ENCODE assay signal across 21 mouse cellular contexts in the genomic region with DNA sequence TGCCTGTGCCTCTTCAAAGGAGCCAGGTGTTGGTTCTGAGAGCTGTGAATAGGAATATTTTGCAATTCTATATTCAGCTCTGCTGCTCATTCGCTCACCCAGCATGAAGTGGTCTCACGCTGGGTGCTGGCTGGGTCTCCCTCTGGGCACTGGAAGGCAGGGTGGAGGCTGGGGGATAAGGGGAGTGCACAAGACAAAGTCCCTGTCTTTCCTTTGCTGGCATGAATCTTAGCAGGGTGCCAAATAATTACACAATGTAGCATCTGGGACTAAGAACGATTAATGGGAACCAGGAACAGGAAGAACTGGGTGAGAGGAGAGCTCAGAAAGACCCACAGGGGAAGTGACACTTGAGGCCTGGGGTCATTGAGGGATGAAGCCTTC. TPM values are rescaled to one million over a fixed set of nuclear protein-coding genes. Genes with fewer than 3 reads are reported as not detected.
A peak's percentile ranks its signal among the peaks of the same experiment; 100 is the strongest.
DNase-seq lines count a peak whose midpoint lies in the region; ATAC-seq and TF ChIP-seq lines count a peak whose summit lies in the region.
"Had no signal": no experiment of that assay in that cellular context is flagged by ENCODE, and none has a peak within 500 bp of the region (broad histone marks: within the 10 kb centered on the region; RNA-seq: fewer than 3 reads in every experiment).

No protein-coding gene starts in this region.

- no peak for TF ChIP-seq CTCF in gastrocnemius, adult 2 months (IDR thresholded peaks at IDR 0.05)
- TF ChIP-seq CTCF in lung, postnatal 0 days (IDR thresholded peaks at IDR 0.05): no peak
- no peak for TF ChIP-seq CTCF in cortical plate, adult 2 months (IDR thresholded peaks at IDR 0.05; ENCODE audit: extremely low read depth, insufficient read depth, low read length)
- TF ChIP-seq CTCF in small intestine, adult 2 months (IDR thresholded peaks at IDR 0.05; ENCODE audit: extremely low read depth, insufficient read length, insufficient replicate concordance, low read depth, low read length): no peak

- peak; percentile 5; the same call in 1 of the 2 replicates for ATAC-seq in lung, postnatal 0 days
- ATAC-seq: forebrain, embryonic 14.5 days; intestine, embryonic 15.5 days; liver, postnatal 0 days had no signal

- no peak for DNase-seq in gastrocnemius, adult 2 months
- no peak for DNase-seq in gastrocnemius, postnatal 25 days
- DNase-seq in lung, postnatal 0 days (ENCODE audit: low spot score): peak; percentile 55
- DNase-seq in lung, adult 18-20 months: no peak
- DNase-seq in urinary bladder, postnatal 14 days (ENCODE audit: low spot score): no peak
- DNase-seq: adrenal gland, postnatal 14 days; gastrocnemius, postnatal 36 days; kidney, postnatal 25 days; liver, postnatal 0 days; right cerebral cortex, postnatal 25 days had no signal

- peak overlapping the region; percentile 96 for H3K27ac ChIP-seq in gastrocnemius, adult 2 months
- H3K27ac ChIP-seq in lung, postnatal 0 days (ENCODE audit: low read length): peak overlapping the region; percentile 69; the same call in 1 of the 2 replicates
- peak overlapping the region; percentile 10; the same call in 1 of the 2 replicates for H3K27ac ChIP-seq in cortical plate, adult 2 months (ENCODE audit: insufficient read depth, low read length)
- peak overlapping the region; percentile 2; the same call in 1 of the 2 replicates for H3K27ac ChIP-seq in small intestine, adult 2 months (ENCODE audit: insufficient read depth, low read depth, low read length)
- H3K27ac ChIP-seq: heart, embryonic 15.5 days; intestine, embryonic 15.5 days; limb, embryonic 12.5 days had no signal

- no peak for TF ChIP-seq POLR2A in cortical plate, adult 2 months (IDR thresholded peaks at IDR 0.05; ENCODE audit: extremely low read depth, insufficient read depth, low read length)
- no peak for TF ChIP-seq POLR2A in small intestine, adult 2 months (IDR thresholded peaks at IDR 0.05; ENCODE audit: low read depth, low read length)

- peaks cover 12% of the 10 kb centered on the region; the same call in 1 of the 2 replicates for H3K4me1 ChIP-seq in lung, postnatal 0 days (ENCODE audit: insufficient read depth, low read depth, low read length)
- peaks cover 7% of the 10 kb centered on the region for H3K4me1 ChIP-seq in cortical plate, adult 2 months (ENCODE audit: control insufficient read depth, insufficient read depth, low read length)
- peaks cover 12% of the 10 kb centered on the region for H3K4me1 ChIP-seq in small intestine, adult 2 months (ENCODE audit: control insufficient read depth, insufficient read depth, insufficient read length, low read length)

- intact Hi-C loops in gastrocnemius, adult 2 months (cut with DNase I): no loop called here

- TF ChIP-seq EP300 in lung, postnatal 0 days (IDR thresholded peaks at IDR 0.05): no peak

- H3K4me3 ChIP-seq in gastrocnemius, adult 2 months: no peak overlapping the region
- H3K4me3 ChIP-seq in lung, postnatal 0 days (ENCODE audit: low read depth, low read length): no peak overlapping the region
- no peak overlapping the region for H3K4me3 ChIP-seq in cortical plate, adult 2 months (ENCODE audit: insufficient read depth, low read length)
- no peak overlapping the region for H3K4me3 ChIP-seq in small intestine, adult 2 months (ENCODE audit: low read depth, low read length)
- H3K4me3 ChIP-seq: embryonic facial prominence, embryonic 15.5 days; heart, embryonic 15.5 days; hindbrain, embryonic 13.5 days; intestine, embryonic 15.5 days; limb, embryonic 12.5 days had no signal

- H3K27me3 ChIP-seq in lung, postnatal 0 days (replicated peaks; ENCODE audit: insufficient read depth, low read length): no peaks in the 10 kb centered on the region
- H3K27me3 ChIP-seq in small intestine, adult 2 months (ENCODE audit: control insufficient read depth, insufficient read depth, low read length): no peaks in the 10 kb centered on the region
- H3K27me3 ChIP-seq: embryonic facial prominence, embryonic 15.5 days; heart, embryonic 15.5 days; hindbrain, embryonic 13.5 days; intestine, embryonic 15.5 days; limb, embryonic 12.5 days had no signal

- H3K36me3 ChIP-seq in lung, postnatal 0 days (ENCODE audit: insufficient read depth, low read length): no peaks in the 10 kb centered on the region; the same call in 1 of the 2 replicates
- peaks cover 22% of the 10 kb centered on the region for H3K36me3 ChIP-seq in small intestine, adult 2 months (ENCODE audit: control insufficient read depth, insufficient read depth, low read length)

- H3K9ac ChIP-seq in lung, postnatal 0 days (replicated peaks; ENCODE audit: low read depth): no peak overlapping the region
- H3K9ac ChIP-seq: embryonic facial prominence, embryonic 15.5 days; heart, embryonic 15.5 days; limb, embryonic 12.5 days; liver, postnatal 0 days had no signal

- H3K9me3 ChIP-seq in lung, postnatal 0 days (ENCODE audit: low read length): no peaks in the 10 kb centered on the region
- H3K9me3 ChIP-seq: embryonic facial prominence, embryonic 15.5 days; G1E; heart, embryonic 15.5 days; hindbrain, embryonic 13.5 days; intestine, embryonic 15.5 days; megakaryocyte, embryonic 14.5 days had no signal

- WGBS in lung, postnatal 0 days: 41% methylated on average over 3 of the region's 3 CpGs
- WGBS in small intestine, adult 2 months: 77% methylated on average over 3 of the region's 3 CpGs

- H3K4me2 ChIP-seq in lung, postnatal 0 days (replicated peaks; ENCODE audit: low read depth, low read length): no peak overlapping the region
- H3K4me2 ChIP-seq: embryonic facial prominence, embryonic 15.5 days; heart, embryonic 15.5 days; intestine, embryonic 15.5 days had no signal

RNA-seq across cellular contexts. Expression of a gene that starts 1.4 kb away (rescaled TPM):
- total RNA-seq in gastrocnemius, adult 2 months (2021): 10 to 100 TPM in 1 of 2 experiments, 1 to 10 TPM in 1; 9.8 to 14.7 TPM
- total RNA-seq in gastrocnemius, postnatal 25 days (2021): 10 to 100 TPM; 15.9 to 24.1 TPM
- polyA plus RNA-seq in lung, postnatal 0 days (2015; fragmentation: Nextera tagmentation; extraction: Ambion mirVana): 183 and 192 TPM in 2 replicates
- polyA plus RNA-seq in cortical plate, adult 2 months (2012; rRNA removed): 207 and 236 TPM in 2 replicates
- polyA plus RNA-seq in small intestine, adult 2 months (2012; rRNA removed): 264 and 493 TPM in 2 replicates

RNA-seq across cellular contexts. Expression of a gene that starts 3.2 kb away (rescaled TPM):
- not detected for total RNA-seq in gastrocnemius, adult 2 months (2021)
- total RNA-seq in gastrocnemius, postnatal 25 days (2021): not detected
- polyA plus RNA-seq in lung, postnatal 0 days (2015; fragmentation: Nextera tagmentation; extraction: Ambion mirVana): 0.08 and 0.10 TPM in 2 replicates
- polyA plus RNA-seq in cortical plate, adult 2 months (2012; rRNA removed): 0.08 and 0.17 TPM in 2 replicates
- polyA plus RNA-seq in small intestine, adult 2 months (2012; rRNA removed): 0.25 and 0.42 TPM in 2 replicates
- total RNA-seq: gastrocnemius, postnatal 36 days had no signal
- polyA plus RNA-seq: heart, embryonic 15.5 days; neural tube, embryonic 11.5 days had no signal

RNA-seq across cellular contexts. Expression of a gene that starts 6.4 kb away (rescaled TPM):
- total RNA-seq in gastrocnemius, adult 2 months (2021): under 1 TPM in 1 of 2 experiments, not detected in 1; 0.43 TPM
- total RNA-seq in gastrocnemius, postnatal 25 days (2021): under 1 TPM in 1 of 2 experiments, not detected in 1; 0.35 TPM
- polyA plus RNA-seq in lung, postnatal 0 days (2015; fragmentation: Nextera tagmentation; extraction: Ambion mirVana): 3.4 and 3.7 TPM in 2 replicates
- 1.3 and 1.6 TPM in 2 replicates for polyA plus RNA-seq in cortical plate, adult 2 months (2012; rRNA removed)
- 95.3 and 169 TPM in 2 replicates for polyA plus RNA-seq in small intestine, adult 2 months (2012; rRNA removed)

RNA-seq across cellular contexts. Expression of a gene that starts 7.4 kb away (rescaled TPM):
- not detected for total RNA-seq in gastrocnemius, adult 2 months (2021)
- not detected for total RNA-seq in gastrocnemius, postnatal 25 days (2021)
- not detected in 2 replicates for polyA plus RNA-seq in lung, postnatal 0 days (2015; fragmentation: Nextera tagmentation; extraction: Ambion mirVana)
- polyA plus RNA-seq in cortical plate, adult 2 months (2012; rRNA removed): 0.04 TPM in 2 replicates
- 0.06 TPM in 1 of 2 replicates, not detected in the other for polyA plus RNA-seq in small intestine, adult 2 months (2012; rRNA removed)
- total RNA-seq: adrenal gland, postnatal 14 days; gastrocnemius, postnatal 36 days had no signal
- polyA plus RNA-seq: embryonic facial prominence, embryonic 15.5 days; forebrain, embryonic 14.5 days; G1E; heart, embryonic 15.5 days; hindbrain, embryonic 13.5 days; intestine, embryonic 15.5 days; limb, embryonic 12.5 days; liver, postnatal 0 days; neural tube, embryonic 11.5 days had no signal

RNA-seq across cellular contexts. Expression of a gene that starts 16.1 kb away (rescaled TPM):
- 10 to 100 TPM; 24.8 to 27.8 TPM for total RNA-seq in gastrocnemius, adult 2 months (2021)
- total RNA-seq in gastrocnemius, postnatal 25 days (2021): 10 to 100 TPM; 19.9 to 24.4 TPM
- 28.4 and 35.1 TPM in 2 replicates for polyA plus RNA-seq in lung, postnatal 0 days (2015; fragmentation: Nextera tagmentation; extraction: Ambion mirVana)
- polyA plus RNA-seq in cortical plate, adult 2 months (2012; rRNA removed): 79.5 and 91.7 TPM in 2 replicates
- 37.9 and 42.5 TPM in 2 replicates for polyA plus RNA-seq in small intestine, adult 2 months (2012; rRNA removed)

Comparison
In these comparisons a context has a peak if more than half of its experiments do, and no peak if none do; other contexts are left out.
1. H3K27ac ChIP-seq: peak in every context shown above with its lines; median percentile 96 in gastrocnemius, adult 2 months; 69 in lung, postnatal 0 days; 10 in cortical plate, adult 2 months; 2 in small intestine, adult 2 months.
2. RNA of a gene that starts 6.4 kb away (polyA plus RNA-seq): 95.3 to 169 TPM in small intestine, adult 2 months; 3.4 to 3.7 TPM in lung, postnatal 0 days and 1.3 to 1.6 TPM in cortical plate, adult 2 months; every median in the first group is over 10 times any median in the second.